Mouse (Mus musculus) liver, embryonic 14.5 days (tissue): ENCODE measurements at regions not wholly inside any gene's neighbourhood (a gene's known extent, or its start where the extent isn't known, plus 50 kb on each side); places are given as distances from the start of the nearest gene placed in this dataset.

Source experiments
- ATAC-seq: fragments of 200-750 bp; cut with Nextera tagmentation; 2 replicates; pipeline ENCODE4 v1.8.0; 2017; ENCODE audit warnings: moderate number of reproducible peaks, mild to moderate bottlenecking, moderate library complexity; ENCODE audit not compliant: insufficient read depth
- DNase-seq, 3 experiments: peaks; one replicate each; pipeline ENCODE4 v3.0.0-alpha.2; 2012 to 2013; ENCODE audit warnings: low read depth in 3 of 3, low spot score in 3 of 3
- H3K27ac ChIP-seq: fragments of 300-500 bp; sonication (generic); 2 replicates; pipeline ENCODE4 v1.5.1; 2014; ENCODE audit warnings: moderate library complexity, mild to moderate bottlenecking, control low read depth, inconsistent platforms
- H3K27me3 ChIP-seq: fragments of 300-500 bp; sonication (generic); 2 replicates; pipeline ENCODE4 v1.6.1; 2014; ENCODE audit warnings: mild to moderate bottlenecking, low read length, moderate library complexity; ENCODE audit not compliant: control insufficient read depth, insufficient read depth
- H3K36me3 ChIP-seq: fragments of 300-500 bp; sonication (generic); replicated peaks from 2 replicates; pipeline ENCODE4 v1.6.1; 2014; ENCODE audit warnings: low read depth; ENCODE audit not compliant: control insufficient read depth, insufficient read depth
- H3K4me1 ChIP-seq, 2 experiments: fragments of 200-500 bp in 1 of 2; fragments of 300-500 bp in 1 of 2; sonication (generic) in 1 of 2; replicated peaks; 2 replicates each; pipeline ENCODE4 v1.6.1; 2012 to 2014; ENCODE audit warnings: antibody characterized with exemption in 1 of 2, inconsistent platforms in 1 of 2, low read length in 1 of 2; ENCODE audit not compliant: control insufficient read depth in 2 of 2, insufficient read depth in 2 of 2
- H3K4me2 ChIP-seq: fragments of 300-500 bp; sonication (generic); 2 replicates; pipeline ENCODE4 v1.6.1; 2014; ENCODE audit warnings: low read depth, mild to moderate bottlenecking, control low read depth, moderate library complexity
- H3K4me3 ChIP-seq, 2 experiments: fragments of 200-500 bp in 1 of 2; fragments of 300-500 bp in 1 of 2; sonication (generic) in 1 of 2; 2 replicates each; pipeline ENCODE4 v1.5.1; 2012 to 2014; ENCODE audit warnings: low read depth in 2 of 2, low read length in 2 of 2, mild to moderate bottlenecking in 2 of 2, control low read depth in 1 of 2, inconsistent platforms in 1 of 2, moderate library complexity in 1 of 2; ENCODE audit not compliant: insufficient read depth in 1 of 2
- H3K9ac ChIP-seq: fragments of 300-500 bp; sonication (generic); replicated peaks from 2 replicates; pipeline ENCODE4 v1.6.1; 2014; ENCODE audit warnings: mild to moderate bottlenecking, control low read depth, moderate library complexity
- H3K9me3 ChIP-seq: fragments of 300-500 bp; sonication (generic); 2 replicates; pipeline ENCODE4 v1.6.1; 2016; ENCODE audit warnings: low read length, mixed read lengths; ENCODE audit not compliant: control insufficient read depth
- CTCF ChIP-seq: IDR thresholded peaks from 2 replicates; pipeline ENCODE4 v1.5.1; 2016; ENCODE audit warnings: antibody characterized with exemption, low read depth, control low read depth
- EP300 ChIP-seq: IDR thresholded peaks from 2 replicates; pipeline ENCODE4 v1.6.1; 2016; ENCODE audit warnings: antibody characterized with exemption, low read depth
- WGBS: fragments of 180-500 bp; shearing (Covaris S2); extraction: QIAGEN DNeasy Blood & Tissue Kit; methylation state at CpG from one replicate; pipeline ENCODE4 v1.1.7; 2014; ENCODE audit not compliant: insufficient replicate concordance; 5-methylcytosine and 5-hydroxymethylcytosine counted together

DNA sequence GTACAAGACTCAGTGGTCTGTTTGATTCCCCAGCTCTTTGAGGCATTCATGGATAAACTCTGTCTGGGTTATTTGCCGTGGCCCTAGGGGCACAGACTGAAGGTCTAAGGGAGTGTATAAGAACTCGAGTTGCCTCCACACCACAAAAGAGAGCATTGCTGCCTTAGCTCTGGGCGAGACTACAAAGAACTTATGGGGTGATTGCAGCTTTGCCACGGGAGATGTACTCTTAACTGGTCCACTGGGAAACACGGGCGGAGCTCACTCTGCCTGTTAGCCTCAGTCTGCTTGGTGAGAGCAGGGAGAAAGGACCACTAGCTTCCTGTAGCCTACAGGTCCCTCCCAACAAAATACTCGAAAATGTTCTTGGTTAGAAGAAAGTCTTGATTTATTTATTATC lies 93.9 kb upstream of the Cnot2 start:
- Histone ChIP-seq H3K9me3 (no peaks in the 10 kb centered on the region), H3K4me3 (no peak overlapping the region), H3K4me1 (no peaks in the 10 kb centered on the region), H3K36me3 (no peaks in the 10 kb centered on the region), H3K27ac (no peak overlapping the region), H3K4me2 (no peak overlapping the region), H3K9ac (no peak overlapping the region), H3K27me3 (no peaks in the 10 kb centered on the region)
- TF ChIP-seq EP300 (no peak), CTCF (no peak)
- ATAC-seq, result no peak
- WGBS, result 68% methylated on average over 7 of the region's 7 CpGs
- DNase-seq, result no peak

DNA sequence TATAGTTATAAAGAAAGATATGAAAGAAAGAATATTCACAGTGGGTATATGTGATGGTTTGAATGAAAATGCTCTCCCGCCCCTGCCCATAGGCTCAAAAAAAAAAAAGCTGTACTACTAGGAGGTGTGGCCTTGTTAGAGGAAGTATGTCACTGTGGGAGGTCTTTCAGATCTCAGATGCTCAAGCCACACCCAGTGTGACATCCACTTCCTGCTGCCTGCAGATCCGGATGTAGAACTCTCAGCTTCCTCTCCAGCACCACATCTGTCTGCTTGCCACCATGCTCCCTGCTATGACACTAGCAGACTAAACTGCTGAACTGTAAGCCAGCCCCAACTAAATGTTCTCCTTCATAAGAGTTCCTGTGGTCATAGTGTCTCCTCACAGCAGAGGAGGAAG lies 93.0 kb upstream of the Cnot2 start:
- Histone ChIP-seq H3K27ac (no peak overlapping the region), H3K4me1 (no peaks in the 10 kb centered on the region), H3K4me2 (no peak overlapping the region), H3K4me3 (no peak overlapping the region), H3K9ac (no peak overlapping the region), H3K9me3 (no peaks in the 10 kb centered on the region), H3K27me3 (no peaks in the 10 kb centered on the region), H3K36me3 (no peaks in the 10 kb centered on the region)
- ATAC-seq (no peak), DNase-seq (no peak)
- 33% methylated on average over 2 of the region's 2 CpGs for WGBS
- TF ChIP-seq CTCF (no peak), EP300 (no peak)

DNA sequence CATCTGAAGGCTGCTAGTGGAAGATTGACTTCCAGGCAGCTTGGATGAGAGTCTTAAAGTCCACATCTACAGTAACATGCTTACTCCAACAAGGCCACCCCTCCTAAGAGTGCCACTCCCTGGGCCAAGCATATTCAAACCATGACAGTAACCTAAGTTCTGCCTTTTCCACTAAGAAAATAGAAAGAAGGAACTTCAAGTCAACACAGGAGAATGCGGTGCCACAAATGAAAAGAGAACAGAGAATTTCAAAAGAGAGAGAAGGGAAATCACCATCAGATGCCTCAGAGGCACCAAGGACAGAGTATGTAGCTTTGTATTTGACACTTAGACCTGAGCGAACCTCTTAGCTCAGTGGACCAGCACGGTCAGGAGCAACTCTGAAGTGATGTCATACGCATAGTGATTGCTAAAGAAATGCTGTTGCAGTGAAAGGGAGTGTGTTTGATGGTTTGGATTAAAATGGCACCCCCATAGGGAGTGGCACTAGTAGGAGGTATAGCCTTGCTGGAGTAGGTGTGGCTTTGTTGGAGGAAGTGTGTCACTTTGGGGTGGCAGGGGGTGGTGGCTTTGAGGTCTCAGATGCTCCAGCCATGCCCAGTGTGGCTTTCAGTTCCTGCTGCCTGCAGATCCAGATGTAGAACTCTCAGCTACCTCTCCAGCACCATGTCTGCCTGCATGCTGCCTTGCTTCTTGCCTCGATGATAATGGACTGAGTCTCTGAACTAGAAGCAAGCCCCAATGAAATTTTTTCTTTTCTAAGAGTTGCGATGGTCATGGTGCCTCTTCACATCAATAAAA lies 77.1 kb upstream of the Cnot2 start:
- Histone ChIP-seq H3K4me3 (no peak overlapping the region), H3K27me3 (no peaks in the 10 kb centered on the region), H3K9me3 (no peaks in the 10 kb centered on the region), H3K27ac (no peak overlapping the region), H3K36me3 (no peaks in the 10 kb centered on the region), H3K4me1 (no peaks in the 10 kb centered on the region), H3K4me2 (no peak overlapping the region), H3K9ac (no peak overlapping the region)
- DNase-seq (no peak), ATAC-seq (no peak)
- TF ChIP-seq CTCF, result no peak
- no peak for TF ChIP-seq EP300
- 72% methylated on average over 6 of the region's 6 CpGs for WGBS

DNA sequence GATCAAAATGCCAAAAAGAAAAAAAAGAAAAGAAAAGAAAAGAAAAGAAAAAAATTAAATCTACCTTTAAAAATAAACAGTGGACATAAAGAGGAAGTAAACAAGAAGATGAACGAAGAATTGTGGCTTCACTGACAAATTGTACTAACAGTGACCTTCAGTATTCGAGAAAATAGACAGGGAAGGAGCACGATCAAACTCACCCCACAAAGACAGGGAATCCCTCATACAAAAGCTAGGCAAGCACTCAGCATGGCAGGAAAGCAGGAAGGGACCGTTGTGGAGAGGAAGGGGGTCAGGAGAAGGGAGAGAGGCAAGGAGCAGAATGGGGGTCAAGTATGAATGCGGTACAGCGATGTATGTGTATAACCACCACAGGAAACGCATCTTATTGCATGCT lies 74.6 kb upstream of the Cnot2 start:
- WGBS, result 36% methylated on average over 7 of the region's 7 CpGs
- TF ChIP-seq CTCF, result no peak
- no peak for TF ChIP-seq EP300
- H3K4me2 ChIP-seq, result no peak overlapping the region

GRCm38 (mm10) chr10:116655018-116655807 lies 73.9 kb upstream of the Cnot2 start:
- H3K27ac ChIP-seq, result no peak overlapping the region
- no peak for DNase-seq
- no peak for TF ChIP-seq CTCF
- no peak for TF ChIP-seq EP300

More for the DNA sequence above, 74.6 kb upstream of the Cnot2 start:
- H3K9ac ChIP-seq, result no peak overlapping the region
- DNase-seq, result no peak
- no peak overlapping the region for H3K27ac ChIP-seq
- no peak overlapping the region for H3K4me3 ChIP-seq
- no peaks in the 10 kb centered on the region for H3K36me3 ChIP-seq
- ATAC-seq, result no peak
- H3K27me3 ChIP-seq, result no peaks in the 10 kb centered on the region
- H3K9me3 ChIP-seq, result no peaks in the 10 kb centered on the region
- no peaks in the 10 kb centered on the region for H3K4me1 ChIP-seq

More at GRCm38 (mm10) chr10:116655018-116655807, 73.9 kb upstream of the Cnot2 start:
- no peak overlapping the region for H3K9ac ChIP-seq
- H3K4me1 ChIP-seq, result no peaks in the 10 kb centered on the region
- H3K4me2 ChIP-seq, result no peak overlapping the region
- no peak for ATAC-seq
- no peak overlapping the region for H3K4me3 ChIP-seq
- no peaks in the 10 kb centered on the region for H3K9me3 ChIP-seq
- H3K36me3 ChIP-seq, result no peaks in the 10 kb centered on the region
- WGBS, result 50% methylated on average over 6 of the region's 6 CpGs
- no peaks in the 10 kb centered on the region for H3K27me3 ChIP-seq
